Mouse (Mus musculus) central nervous system, embryonic 11.5 days (tissue): Measurements from ENCODE around the gene Rapgef2. TPM values are rescaled to one million over a fixed set of nuclear protein-coding genes. Genes with fewer than 3 reads are reported as not detected.

Experiments
- polyA plus RNA-seq: library from polyadenylated mRNA; depleted of rRNA; stranded (reverse); fragments of >200 nt; gene quantifications from 2 replicates; pipeline ENCODE4 v1.2.3, GENCODE M21; 2012; rRNA removed

The Rapgef2 gene
- 11.5 and 13.9 TPM in 2 replicates for polyA plus RNA-seq

DNA sequence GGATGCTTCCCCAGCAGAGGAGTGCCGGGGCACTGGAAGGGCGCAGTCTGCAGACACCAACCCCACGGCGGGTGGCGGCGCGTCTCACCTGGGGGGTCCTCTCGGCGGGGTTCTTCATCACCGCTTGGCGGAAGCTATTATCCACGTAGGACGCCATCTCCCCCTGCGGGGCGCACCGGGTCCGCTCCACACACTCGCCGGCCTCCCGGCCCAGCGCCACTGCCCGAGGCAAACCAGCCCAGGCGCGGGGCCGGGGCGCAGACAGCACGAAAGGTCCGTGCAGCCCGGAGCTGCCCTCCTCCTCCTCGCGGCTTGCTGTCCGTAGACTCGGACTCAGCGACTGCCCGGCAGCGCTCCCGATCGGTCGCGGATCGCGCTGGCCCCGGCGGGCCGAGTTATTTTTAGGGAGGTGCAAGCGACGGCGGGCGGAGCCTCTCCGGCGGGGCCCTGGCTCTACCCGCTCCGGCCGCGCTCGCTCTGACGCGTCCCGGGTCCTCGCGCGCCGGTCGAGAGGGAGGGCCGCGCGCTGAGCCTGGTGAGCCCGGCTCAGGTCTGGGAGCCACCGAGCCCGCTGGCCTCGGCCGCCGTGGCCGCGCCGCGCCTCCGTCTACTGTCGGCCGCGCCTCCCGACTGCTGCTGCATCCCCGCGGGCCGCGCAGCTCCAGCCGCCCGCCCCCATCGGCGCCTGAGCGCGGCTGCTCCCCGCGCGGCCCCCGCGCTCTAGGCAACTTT lies at the start of gene Rapgef2:
Gene Rapgef2 (minus strand): TSS at position 142 of the 732 bp plus-strand sequence.

Other genes starting within 250 kb of the Rapgef2 start
- gene Gm17359, start 50.1 kb upstream of the Rapgef2 start, polyA plus RNA-seq: 0.02 TPM in 1 of 2 replicates, not detected in the other